Mouse (Mus musculus) thymus, adult 2 months (tissue): Measurements from ENCODE around the gene Tsks. TPM values are rescaled to one million over a fixed set of nuclear protein-coding genes. Genes with fewer than 3 reads are reported as not detected.

Experiments
- DNase-seq: peaks from one replicate; pipeline ENCODE4 v3.0.0; 2021
- H3K27ac ChIP-seq: fragments of 200-500 bp; 2 replicates; pipeline ENCODE4 v1.5.1; 2012; ENCODE audit warnings: low read length, control low read depth; ENCODE audit not compliant: control insufficient read depth, insufficient read depth
- H3K27me3 ChIP-seq: fragments of 200-500 bp; 2 replicates; pipeline ENCODE4 v1.6.1; 2012; ENCODE audit warnings: mild to moderate bottlenecking, low read length, moderate library complexity, mixed read lengths; ENCODE audit not compliant: control insufficient read depth, insufficient read depth
- H3K36me3 ChIP-seq: fragments of 200-500 bp; 2 replicates; pipeline ENCODE4 v1.6.1; 2012; ENCODE audit warnings: mild to moderate bottlenecking, low read length, moderate library complexity; ENCODE audit not compliant: control insufficient read depth, insufficient read depth
- H3K4me1 ChIP-seq: fragments of 200-500 bp; replicated peaks from 2 replicates; pipeline ENCODE4 v1.6.1; 2012; ENCODE audit warnings: low read length; ENCODE audit not compliant: control insufficient read depth, insufficient read depth
- H3K4me3 ChIP-seq: fragments of 200-500 bp; 2 replicates; pipeline ENCODE4 v1.5.1; 2012; ENCODE audit warnings: mild to moderate bottlenecking, low read length, control low read depth, moderate library complexity; ENCODE audit not compliant: control insufficient read depth, insufficient read depth
- CTCF ChIP-seq: fragments of 200-500 bp; IDR thresholded peaks from 2 replicates; pipeline ENCODE4 v1.5.1; 2012; ENCODE audit warnings: mild to moderate bottlenecking, control low read depth, low read length, moderate library complexity, borderline replicate concordance; ENCODE audit not compliant: control insufficient read depth, poor library complexity, insufficient read depth; ENCODE audit errors: extremely low read depth
- POLR2A ChIP-seq: fragments of 200-500 bp; IDR thresholded peaks from 2 replicates; pipeline ENCODE4 v1.6.1; 2012; ENCODE audit warnings: mild to moderate bottlenecking, low read length, control low read depth, moderate library complexity; ENCODE audit not compliant: control insufficient read depth, poor library complexity, insufficient read depth; ENCODE audit errors: extremely low read depth
- WGBS: fragments of 180-500 bp; shearing (Covaris S2); methylation state at CpG from one replicate; pipeline ENCODE4 v1.1.7; 2018; 5-methylcytosine and 5-hydroxymethylcytosine counted together
- polyA plus RNA-seq: library from polyadenylated mRNA; depleted of rRNA; stranded (reverse); fragments of >200 nt; gene quantifications from 2 replicates; pipeline ENCODE4 v1.2.3, GENCODE M21; 2012

Tsks gene
- polyA plus RNA-seq, 1 experiment = 1.0 TPM

GRCm38 (mm10) chr7:44970231-44970691, 27.3 kb downstream of the Tsks start:
- H3K4me1 ChIP-seq = peaks cover 13% of the 10 kb centered on the region
- H3K27ac ChIP-seq = no peak overlapping the region
- peak; percentile 69 for DNase-seq
- TF ChIP-seq CTCF = no peak
- peak; percentile 20; the same call in 1 of the 2 replicates for TF ChIP-seq POLR2A
- no peaks in the 10 kb centered on the region; the same call in 1 of the 2 replicates for H3K27me3 ChIP-seq
- H3K36me3 ChIP-seq = no peaks in the 10 kb centered on the region
- WGBS = 2% methylated on average over 36 of the region's 36 CpGs
- H3K4me3 ChIP-seq = peak overlapping the region; percentile 57

GRCm38 (mm10) chr7:44971142-44971541, 28.1 kb downstream of the Tsks start:
- DNase-seq = no peak
- 77% methylated on average over 7 of the region's 7 CpGs for WGBS
- TF ChIP-seq POLR2A (no peak), CTCF (no peak)
- Histone ChIP-seq H3K4me1 (peaks cover 13% of the 10 kb centered on the region), H3K36me3 (no peaks in the 10 kb centered on the region), H3K4me3 (no peak overlapping the region), H3K27me3 (no peaks in the 10 kb centered on the region; the same call in 1 of the 2 replicates), H3K27ac (no peak overlapping the region)

GRCm38 (mm10) chr7:44973415-44974130, 30.6 kb downstream of the Tsks start:
- Histone ChIP-seq H3K36me3 (peaks cover 14% of the 10 kb centered on the region), H3K4me3 (no peak overlapping the region), H3K27me3 (no peaks in the 10 kb centered on the region; the same call in 1 of the 2 replicates), H3K4me1 (peaks cover 13% of the 10 kb centered on the region), H3K27ac (no peak overlapping the region)
- no peak for DNase-seq
- WGBS = 69% methylated on average over 14 of the region's 14 CpGs
- no peak for TF ChIP-seq POLR2A
- TF ChIP-seq CTCF = no peak

GRCm38 (mm10) chr7:44974383-44975116, 31.5 kb downstream of the Tsks start, which contains the start of gene Cpt1c:
Cpt1c (minus strand) TSS chr7:44974851.
- H3K4me3 ChIP-seq = no peak within 1 kb of the TSS
- no peak for DNase-seq
- H3K4me1 ChIP-seq = peaks cover 13% of the 10 kb centered on the region
- H3K36me3 ChIP-seq = peaks cover 19% of the 10 kb centered on the region
- 27% methylated on average over 22 of the region's 22 CpGs for WGBS
- TF ChIP-seq CTCF (no peak), POLR2A (no peak)
- no peaks in the 10 kb centered on the region; the same call in 1 of the 2 replicates for H3K27me3 ChIP-seq
- no peak within 1 kb of the TSS for H3K27ac ChIP-seq

GRCm38 (mm10) chr7:44975117-44975419, 32.1 kb downstream of the Tsks start:
- DNase-seq = no peak
- Histone ChIP-seq H3K4me3 (no peak overlapping the region), H3K27ac (no peak overlapping the region), H3K4me1 (peaks cover 13% of the 10 kb centered on the region), H3K36me3 (peaks cover 19% of the 10 kb centered on the region), H3K27me3 (no peaks in the 10 kb centered on the region; the same call in 1 of the 2 replicates)
- TF ChIP-seq POLR2A (no peak), CTCF (no peak)
- 70% methylated on average over 6 of the region's 6 CpGs for WGBS

- Histone ChIP-seq H3K4me3 (no peak overlapping the region), H3K4me1 (no peaks in the 10 kb centered on the region), H3K36me3 (peaks cover 38% of the 10 kb centered on the region), H3K27ac (no peak overlapping the region), H3K27me3 (no peaks in the 10 kb centered on the region; the same call in 1 of the 2 replicates)
- TF ChIP-seq CTCF = no peak
- no peak for TF ChIP-seq POLR2A
- DNase-seq = no peak
- WGBS = 96% methylated on average over 3 of the region's 3 CpGs
These were observed 35.3 kb downstream of the Tsks start for GRCm38 (mm10) chr7:44978300-44978699.
